Mouse (Mus musculus) embryo, embryonic 10 days (tissue): ENCODE data around the gene Polr2g.

Source experiments
- DNase-seq: peaks from one replicate; pipeline ENCODE4 v3.0.0-alpha.2; 2015; ENCODE audit warnings: low spot score

Gene Polr2g

DNA sequence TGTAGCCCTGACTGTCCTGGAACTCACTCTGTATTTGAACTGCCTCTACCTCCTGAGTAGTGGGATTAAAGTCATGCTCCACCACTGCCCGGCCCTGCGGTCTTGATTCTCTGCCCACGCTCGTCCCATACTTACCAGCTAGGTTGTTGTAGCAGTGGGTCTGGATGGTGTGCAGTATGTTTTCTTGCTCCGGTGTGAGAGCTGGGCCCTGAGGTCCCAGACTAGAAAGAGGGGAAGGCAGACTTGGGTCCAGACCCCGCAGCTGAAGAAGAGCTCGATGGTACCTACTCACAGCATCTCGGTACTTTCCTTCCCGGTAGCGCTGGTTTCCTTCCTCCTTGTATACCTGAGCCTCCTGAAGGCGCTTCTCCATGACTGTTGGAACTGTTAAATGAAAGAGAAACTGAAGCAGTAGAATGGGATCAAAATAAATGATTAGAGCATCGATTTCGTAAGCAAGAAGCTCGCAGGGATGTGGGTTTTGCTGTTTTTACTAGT, 20.0 kb upstream of the Polr2g start:
- DNase-seq, result no peak

DNA sequence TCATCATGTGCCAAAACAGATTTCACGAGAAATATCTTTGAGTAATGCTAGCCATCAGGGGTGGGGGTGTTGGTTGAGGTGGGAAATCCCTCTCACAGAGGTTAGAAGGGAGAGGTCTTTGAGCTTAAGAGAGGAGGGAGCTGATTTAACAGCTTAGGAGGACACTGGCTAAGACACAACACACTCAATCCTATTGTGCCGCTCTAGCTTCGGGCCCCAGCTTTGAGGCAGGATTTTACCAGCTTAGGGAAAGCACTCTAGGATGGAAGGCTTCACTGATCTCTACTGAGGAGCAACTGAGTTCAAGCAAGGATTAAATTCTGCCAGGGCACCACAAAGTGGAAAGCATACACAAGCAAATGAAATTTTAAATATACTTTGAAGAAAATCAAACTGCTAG, 18.6 kb upstream of the Polr2g start:
- DNase-seq, result no peak

DNA sequence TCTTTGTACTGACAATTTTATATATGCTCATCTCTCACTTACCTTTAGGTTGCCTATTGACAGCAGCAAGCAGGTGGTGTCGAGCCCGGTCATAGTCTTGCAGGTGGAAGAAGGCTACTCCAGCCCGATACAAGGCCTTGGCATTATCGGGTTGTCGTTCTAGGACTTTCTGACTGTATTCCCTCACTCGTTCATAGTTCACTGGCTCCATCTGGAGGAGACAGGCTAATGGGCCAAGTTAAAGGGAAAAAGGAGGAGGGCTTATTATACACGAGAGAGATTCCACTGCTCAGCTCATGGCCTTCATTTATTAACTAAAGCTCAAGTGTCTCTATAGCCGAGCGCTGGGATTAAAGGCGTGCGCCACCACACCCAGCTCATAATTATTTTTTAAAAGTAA, 17.4 kb upstream of the Polr2g start:
- DNase-seq, result no peak

DNA sequence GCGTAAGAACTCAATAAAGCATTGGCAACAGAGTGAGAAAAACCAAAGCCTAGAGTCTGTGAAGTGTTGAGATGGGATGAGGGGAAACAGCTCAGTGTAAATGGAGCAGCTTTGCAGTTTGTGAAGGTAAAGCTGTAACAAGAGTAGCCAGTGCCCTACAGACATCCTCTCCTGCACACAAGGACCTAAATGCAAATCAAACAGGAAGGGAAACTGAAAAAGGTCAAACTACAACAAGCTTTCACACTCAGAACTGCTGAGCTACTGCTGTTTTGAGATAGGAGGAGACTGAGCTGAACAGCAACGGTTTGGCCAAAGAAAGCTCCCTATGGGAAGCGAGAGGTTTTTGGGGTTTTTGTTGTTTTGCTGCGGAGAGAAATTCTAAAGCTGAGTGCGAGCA, 8.4 kb upstream of the Polr2g start:
- no peak for DNase-seq

DNA sequence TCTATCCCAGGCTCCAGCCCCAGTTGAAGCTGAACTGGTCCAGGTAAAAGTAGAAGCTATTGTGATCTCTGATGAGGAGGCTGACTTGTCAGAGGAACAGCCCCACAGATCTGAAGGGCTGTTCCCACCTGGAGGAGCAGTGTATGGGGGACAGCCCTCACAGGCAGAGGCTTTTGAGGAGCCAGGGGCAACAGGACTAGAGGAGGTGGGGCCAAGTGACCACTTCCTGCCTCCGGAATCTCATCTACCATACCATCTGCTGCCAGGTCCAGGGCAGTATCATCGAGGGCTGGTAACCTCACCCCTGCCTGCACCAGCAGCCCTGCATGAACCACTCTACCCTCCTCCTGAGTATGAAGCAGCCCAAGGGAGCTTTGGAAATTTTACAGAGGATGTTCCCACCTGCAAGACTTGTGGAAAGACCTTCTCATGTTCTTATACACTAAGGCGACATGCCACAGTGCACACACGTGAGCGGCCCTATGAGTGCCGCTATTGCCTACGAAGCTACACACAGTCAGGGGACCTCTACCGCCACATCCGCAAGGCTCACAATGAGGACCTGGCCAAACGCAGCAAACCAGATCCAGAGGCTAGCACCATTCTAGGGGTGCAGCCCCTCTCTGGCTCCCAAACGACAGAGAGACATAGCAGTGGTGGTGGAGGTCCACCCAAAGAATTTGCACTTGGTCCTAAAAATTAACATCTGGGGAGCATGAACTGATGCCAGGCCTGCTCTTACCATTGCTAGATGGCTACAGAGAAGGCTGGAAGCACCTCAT, 5.7 kb upstream of the Polr2g start:
- no peak for DNase-seq

DNA sequence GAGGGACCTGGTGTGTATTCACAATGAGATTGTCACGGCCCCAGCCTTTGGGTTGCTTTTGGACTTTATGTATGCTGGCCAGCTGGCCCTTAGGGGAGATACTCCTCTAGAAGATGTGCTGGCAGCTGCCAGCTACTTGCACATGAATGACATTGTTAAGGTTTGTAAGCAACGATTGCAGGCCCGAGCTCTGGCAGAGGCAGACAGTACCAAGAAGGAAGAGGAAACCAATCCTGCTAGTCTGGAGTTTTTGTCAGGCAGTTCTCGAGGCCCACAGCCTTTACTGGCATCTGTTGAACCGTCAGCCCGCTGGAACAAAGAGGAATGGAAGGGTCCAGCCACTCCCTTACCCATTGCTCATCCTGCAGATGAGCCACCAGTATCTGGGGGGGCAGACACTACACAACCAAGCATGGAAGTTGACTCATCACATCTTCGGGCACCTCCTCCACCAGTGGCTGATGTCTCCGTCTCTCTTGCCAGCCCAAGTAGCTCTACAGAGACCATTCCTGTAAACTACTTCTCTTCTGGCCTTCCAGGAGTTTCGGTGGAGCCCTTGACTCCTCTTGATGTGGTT, 4.9 kb upstream of the Polr2g start:
- DNase-seq, result no peak

DNA sequence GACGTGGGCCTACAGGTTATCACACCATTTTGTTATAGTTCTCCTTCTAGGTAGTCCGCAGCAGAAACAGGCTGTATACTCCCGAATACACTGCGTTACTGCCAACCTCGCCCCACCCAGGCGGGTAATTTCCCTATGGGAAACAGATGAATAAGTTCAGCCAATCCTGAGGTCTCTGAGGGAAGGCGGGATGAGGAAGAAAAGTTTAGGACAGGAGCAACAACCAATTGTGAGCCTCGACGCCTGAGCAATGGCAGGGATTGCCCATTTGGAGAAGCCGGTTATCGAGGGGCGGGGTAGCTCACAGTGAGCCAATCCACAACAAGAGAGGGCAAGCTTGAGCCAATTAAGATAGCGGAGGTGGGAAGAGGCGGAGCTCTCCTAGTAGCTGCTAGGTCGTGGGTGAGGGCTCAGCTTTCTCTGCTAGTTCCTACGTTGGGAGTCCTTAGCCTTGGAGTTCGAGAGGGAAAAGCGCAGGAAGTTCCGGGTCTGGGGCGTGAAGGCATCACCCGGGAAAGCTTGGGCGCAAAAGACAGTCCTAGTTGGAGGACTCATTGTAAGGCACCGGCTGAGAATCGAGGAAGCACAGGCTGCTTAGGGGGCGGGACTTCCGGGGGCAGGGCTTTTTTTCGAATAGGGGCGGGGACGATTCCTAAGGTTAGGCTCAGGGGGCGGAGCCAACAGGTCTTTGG, 3.9 kb upstream of the Polr2g start, which contains the start of gene Zbtb3:
TSS of gene Zbtb3 (plus strand) at position 426 of the 692 bp plus-strand sequence.
- DNase-seq, result peak; percentile 97

DNA sequence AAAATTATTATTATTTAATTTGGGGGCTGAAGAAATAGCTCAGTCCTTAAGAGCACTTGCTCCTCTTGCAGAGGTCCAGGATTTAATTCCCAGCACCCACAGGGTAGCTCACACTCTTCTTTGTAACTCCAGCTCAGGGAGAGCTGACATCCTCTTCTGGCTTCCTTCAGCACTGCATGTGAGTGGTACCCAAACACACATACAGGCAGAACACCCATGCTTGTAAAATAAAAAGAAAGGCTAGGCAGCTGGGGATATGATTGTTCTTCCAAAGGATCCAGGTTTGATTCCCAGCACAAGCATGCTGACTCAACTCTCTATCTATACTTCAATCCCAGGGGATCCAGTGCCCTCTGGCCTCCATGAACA, 554 bp upstream of the Polr2g start:
- no peak for DNase-seq

- no peak for DNase-seq
Measured at GRCm38 (mm10) chr19:8790171-8790570, 8.2 kb downstream of the Polr2g start.

GRCm38 (mm10) chr19:8789171-8789570, 9.2 kb downstream of the Polr2g start:
- no peak for DNase-seq

GRCm38 (mm10) chr19:8788521-8788920, 9.9 kb downstream of the Polr2g start:
- peak; percentile 66 for DNase-seq

DNA sequence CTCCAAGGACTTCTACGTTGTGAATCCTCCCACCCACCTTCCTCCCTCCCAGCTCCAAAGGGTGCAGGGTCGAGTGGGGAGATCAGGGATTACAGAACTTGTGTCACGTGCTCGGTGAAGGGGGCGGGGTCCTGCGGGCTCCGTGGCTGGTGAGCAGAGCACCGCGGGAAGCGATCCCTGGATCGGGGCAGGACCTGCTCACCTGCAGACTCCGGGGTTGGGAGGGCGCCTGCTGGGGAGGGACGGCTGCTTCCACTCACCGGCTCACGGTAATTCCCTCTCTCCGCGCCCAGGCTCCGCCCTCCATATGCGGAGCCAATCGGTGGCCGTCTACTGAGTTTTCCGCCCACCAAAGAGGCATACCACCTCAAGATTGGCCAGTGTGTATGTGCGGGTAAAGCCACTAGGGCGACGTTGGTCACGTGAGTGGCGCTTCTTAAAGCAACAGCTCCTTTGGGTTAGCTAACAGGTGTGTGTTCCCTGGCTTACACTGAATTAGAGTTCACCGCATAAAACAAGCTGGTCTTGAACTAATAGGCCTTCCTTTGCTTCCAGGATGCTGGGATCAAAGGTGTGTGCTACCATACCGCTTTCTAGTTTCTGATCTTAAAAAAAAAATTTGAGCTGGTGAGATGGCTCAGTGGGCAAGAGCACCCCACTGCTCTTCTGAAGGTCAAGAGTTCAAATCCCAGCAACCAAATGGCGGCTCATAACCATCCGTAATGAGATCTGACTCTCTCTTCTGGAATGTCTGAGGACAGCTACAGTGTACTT, 12.2 kb downstream of the Polr2g start, which contains the start of gene Taf6l:
TSS of gene Taf6l (minus strand) at position 410 of the 774 bp plus-strand sequence.
- DNase-seq, result peak; percentile 97

DNA sequence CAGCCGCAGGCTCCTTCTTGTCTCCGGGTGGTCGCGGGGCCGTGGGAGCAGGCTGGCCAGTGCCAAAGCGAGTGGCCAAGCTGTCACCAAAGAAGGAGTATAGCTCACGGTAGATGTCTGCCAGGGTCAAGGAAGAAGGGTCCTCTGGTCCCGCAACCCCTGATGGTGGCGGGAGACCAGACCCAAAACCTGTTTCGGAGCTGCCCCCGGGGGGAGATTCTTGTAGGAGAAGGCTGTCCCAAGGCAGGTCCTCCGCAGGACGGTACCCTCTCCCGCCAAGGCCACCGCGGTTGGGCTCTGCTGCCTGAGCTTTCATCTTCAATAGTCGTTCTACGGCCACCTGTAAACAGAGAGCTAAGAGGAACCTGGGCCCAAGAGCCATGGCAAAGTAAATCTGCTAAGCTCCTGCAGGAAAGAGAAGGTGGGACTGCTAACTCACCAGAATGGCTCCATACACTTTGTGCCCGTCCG, 23.4 kb downstream of the Polr2g start:
- DNase-seq, result peak; percentile 22

GRCm38 (mm10) chr19:8774086-8774835, 24.1 kb downstream of the Polr2g start, which contains the start of gene Tmem179b:
Gene Tmem179b, minus strand, starts transcription at chr19:8774467.
- DNase-seq, result peak; percentile 97

DNA sequence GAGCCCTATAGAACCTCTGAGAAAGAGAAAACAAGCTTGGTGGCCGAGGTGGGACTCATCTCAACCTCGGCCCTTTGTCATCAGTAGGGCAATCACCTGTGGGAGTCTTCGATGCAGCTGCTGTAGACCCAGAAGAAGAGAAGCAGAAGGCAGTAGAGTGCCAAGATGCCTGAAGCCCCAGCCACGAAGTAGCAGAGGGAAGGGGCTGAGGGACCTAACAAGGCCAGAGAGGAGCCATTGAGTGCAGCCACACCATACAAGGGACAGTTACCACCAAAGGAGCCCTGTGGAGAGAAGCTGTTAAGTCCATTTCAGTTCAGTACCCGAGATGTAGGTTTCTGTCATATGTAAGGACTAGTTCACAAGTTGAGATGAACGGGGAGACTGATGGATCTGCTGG, 25.0 kb downstream of the Polr2g start:
- DNase-seq, result peak; percentile 16

DNA sequence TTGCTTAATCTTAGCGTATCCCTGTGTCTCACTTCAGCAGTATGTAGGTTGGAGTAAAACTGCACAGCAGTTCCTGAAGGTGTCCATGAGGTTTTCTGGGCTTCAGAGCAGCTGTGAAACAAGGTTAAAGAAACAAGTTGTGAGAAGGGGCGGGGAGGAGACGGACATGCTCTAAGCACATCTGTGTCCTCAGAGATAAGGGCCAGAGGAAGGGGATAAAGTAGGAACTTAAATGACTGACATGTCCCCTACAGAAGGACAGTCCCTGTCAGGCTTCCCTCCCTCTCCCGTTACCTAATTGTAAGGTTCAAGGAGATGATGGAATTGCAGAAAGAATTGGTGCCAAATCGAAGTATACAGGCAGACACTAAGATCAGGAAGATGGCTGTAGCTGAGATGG, 25.4 kb downstream of the Polr2g start:
- no peak for DNase-seq

- peak; percentile 87 for DNase-seq
Measured at GRCm38 (mm10) chr19:8770567-8771270, 27.7 kb downstream of the Polr2g start, which contains the start of gene Tmem223. Gene Tmem223, plus strand, starts transcription at chr19:8770996.

DNA sequence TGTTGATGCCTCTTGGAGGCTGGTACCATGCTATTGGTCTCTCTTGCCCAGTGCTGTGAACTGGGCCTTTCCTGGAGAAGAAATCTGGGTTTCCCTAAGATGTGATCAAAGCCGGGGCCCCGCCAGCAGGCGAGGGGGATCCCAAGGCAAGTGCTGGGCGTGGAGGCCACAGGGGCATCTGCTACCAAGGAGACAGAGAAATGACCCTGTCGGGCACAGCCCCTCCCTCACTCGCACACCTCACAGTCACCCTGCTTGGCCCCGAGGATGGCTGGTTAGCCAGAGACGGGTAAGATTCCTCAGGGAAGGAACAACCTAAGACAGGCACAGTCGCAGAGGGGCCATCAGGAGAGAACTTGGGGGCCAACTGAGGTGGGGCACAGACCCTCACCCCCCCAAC, 32.8 kb downstream of the Polr2g start:
- no peak for DNase-seq

DNA sequence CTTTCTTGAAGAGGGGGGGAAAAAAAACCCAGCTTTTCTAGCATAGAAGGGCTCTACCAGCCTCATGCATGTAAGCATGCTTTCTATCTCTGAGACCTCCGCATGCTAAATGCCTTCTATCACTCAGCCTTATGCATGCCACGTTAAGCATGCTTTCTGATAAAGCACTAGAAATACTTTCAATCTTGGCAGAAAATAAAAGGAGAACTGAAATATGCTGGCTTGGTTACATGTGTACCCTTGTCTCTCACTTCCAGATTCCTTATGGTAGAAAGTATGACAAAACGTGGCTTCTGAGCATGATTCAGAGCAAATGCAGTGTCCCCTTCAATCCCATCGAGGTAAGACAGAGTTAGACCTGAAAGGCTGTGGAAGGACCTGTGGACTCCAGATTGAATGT, 35.1 kb downstream of the Polr2g start:
- DNase-seq, result no peak

DNA sequence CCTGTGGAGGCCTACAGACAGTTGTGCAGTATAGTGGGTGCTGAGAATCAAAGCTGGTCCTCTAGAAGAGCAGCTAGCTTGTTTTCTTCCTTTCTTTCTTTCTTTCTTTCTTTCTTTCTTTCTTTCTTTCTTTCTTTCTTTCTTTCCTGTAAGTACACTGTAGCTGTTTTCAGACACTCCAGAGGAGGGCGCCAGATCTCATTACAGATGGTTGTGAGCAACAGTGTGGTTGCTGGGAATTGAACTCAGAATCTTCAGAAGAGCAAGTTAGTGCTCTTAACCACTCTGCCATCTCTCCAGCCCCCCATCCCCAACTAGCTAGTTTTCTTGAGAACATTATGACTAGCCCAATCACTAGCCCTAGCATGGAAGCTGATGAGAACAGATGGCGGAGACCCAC, 37.6 kb downstream of the Polr2g start:
- no peak for DNase-seq
